Mouse (Mus musculus) T-helper 2 cell (primary cell): Measurements from ENCODE around the gene Pbx4.

Experiments
- in situ Hi-C: fragments of 300-600 bp; cut with MboI, MseI; formaldehyde crosslinking; loops from one replicate; pipeline ENCODE4 v1.15.1; 2025; ENCODE audit warnings: high pct_unique_total_duplicates

Gene Pbx4

DNA sequence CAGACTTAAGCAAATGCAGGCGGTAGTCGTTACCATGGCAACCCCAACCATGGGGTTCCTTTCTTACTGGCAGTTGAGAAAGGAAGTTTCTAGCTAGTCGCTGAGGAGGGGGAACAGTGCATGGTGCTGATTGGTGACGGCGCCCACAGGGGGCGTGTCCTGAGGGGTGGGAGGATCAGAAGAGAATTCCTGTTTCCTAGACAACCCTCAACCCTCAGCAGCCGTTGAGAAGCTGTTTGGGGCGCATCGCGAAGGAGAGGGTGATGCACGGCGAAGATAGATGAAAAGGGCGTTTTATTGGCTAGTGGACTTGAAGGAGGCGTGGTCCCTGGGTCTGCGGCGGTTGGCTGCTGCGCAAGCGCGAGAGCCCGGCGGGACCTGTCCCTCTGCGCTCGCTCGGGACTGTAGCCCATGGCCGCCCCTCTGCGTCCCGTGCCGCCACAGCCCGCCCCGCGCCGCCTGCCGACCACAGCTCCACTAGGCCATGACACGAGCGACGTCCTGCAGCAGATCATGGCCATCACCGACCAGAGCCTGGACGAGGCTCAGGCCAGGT is at the start of gene Pbx4:
Pbx4 (plus strand) TSS at position 194 of the 556 bp plus-strand sequence.
- in situ Hi-C loops, result loop anchor here (10.0 kb wide), 1 partner anchor 208 kb away; the partner anchor contains the start of gene Zfp868

DNA sequence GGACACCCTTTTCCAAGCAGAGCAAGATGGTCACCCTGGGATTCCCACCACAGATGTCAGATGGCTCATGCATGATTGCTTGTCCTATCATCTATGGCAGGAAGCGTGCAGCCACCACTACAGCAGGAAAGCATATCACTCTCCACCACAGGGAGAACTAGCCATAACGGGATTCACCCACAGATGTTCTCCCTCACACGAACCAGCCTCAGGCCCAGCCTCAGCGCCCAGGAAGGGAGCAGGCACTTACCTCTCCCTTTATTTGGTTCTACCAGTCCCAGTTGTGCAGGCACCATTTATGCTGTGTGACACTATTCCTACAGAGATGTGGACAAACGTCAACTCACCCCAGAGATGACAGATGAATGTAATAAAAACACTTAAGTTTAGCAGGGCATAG is 43.2 kb upstream of the Pbx4 start:
- in situ Hi-C loops, result no loop called here

DNA sequence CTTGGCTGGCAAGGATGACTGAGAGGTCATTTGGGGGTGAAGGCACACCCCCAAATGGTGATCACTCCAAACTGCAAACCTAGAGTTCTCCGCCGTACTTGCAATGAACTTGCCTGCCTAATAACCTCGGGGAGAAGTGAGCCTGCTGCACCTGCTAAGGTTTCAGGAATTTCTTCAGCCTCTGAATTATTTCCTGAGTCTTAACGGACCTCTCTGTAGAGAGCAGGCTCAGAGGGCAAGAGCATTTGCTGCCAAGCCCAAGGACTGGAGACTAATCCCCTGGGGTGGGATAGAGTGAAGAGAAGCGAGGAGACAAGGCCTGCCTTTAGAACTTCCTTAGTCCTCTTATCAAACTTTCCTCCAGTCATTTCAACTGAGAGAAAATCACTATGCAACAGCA is 42.6 kb upstream of the Pbx4 start:
- in situ Hi-C loops, result no loop called here

DNA sequence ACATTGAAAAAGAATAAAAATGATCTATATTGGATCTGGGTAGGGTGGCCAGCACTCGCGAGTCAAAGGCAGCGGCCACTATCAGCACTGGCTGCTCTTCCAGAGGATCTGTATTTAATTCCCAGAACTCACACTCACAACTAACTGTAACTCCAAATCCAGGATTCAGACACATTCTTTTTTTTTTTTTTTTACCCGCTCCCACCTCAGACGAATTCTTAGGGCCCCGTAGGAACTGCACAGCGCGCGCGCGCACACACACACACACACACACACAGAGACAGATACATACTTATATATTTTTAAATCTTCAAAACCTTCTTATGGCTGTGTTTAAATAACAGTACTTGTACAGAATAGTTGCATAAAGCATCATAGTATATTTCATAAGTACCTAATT is 41.9 kb upstream of the Pbx4 start:
- in situ Hi-C loops, result no loop called here

DNA sequence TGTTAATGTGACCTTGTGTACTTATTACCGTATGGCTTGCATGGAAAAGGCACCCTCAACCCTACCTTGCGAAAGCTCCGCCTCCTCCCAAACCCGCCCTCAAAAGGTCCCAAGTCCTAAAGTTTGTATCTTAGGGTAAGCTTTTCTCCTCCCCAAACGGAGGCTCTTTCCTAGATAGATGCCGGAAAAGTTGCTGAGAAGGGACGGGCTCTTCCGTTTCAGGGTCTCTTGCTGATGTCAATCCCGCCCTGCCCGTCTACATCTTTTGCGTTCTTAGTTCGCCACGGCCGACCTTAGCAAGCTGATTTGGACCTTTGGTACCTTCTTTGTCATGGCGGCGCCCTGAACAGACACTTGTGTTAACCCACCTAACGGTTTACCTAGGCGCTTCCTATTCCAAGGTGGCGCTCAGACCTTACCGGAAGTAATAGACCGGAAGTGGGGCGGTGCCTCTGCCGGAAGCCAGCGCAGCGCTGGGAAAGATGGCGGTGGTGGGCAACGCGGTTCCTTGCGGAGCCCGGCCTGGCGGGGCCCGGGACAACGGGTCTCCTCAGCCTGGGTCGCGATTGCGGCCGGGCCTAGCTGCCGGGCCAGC is 41.4 kb upstream of the Pbx4 start, which contains the start of the genes Atp13a1 and Zfp866:
Atp13a1 (plus strand) TSS at position 391 of the 595 bp plus-strand sequence.
Zfp866 (minus strand) TSS at position 406 of the 595 bp plus-strand sequence.
- in situ Hi-C loops, result no loop called here

DNA sequence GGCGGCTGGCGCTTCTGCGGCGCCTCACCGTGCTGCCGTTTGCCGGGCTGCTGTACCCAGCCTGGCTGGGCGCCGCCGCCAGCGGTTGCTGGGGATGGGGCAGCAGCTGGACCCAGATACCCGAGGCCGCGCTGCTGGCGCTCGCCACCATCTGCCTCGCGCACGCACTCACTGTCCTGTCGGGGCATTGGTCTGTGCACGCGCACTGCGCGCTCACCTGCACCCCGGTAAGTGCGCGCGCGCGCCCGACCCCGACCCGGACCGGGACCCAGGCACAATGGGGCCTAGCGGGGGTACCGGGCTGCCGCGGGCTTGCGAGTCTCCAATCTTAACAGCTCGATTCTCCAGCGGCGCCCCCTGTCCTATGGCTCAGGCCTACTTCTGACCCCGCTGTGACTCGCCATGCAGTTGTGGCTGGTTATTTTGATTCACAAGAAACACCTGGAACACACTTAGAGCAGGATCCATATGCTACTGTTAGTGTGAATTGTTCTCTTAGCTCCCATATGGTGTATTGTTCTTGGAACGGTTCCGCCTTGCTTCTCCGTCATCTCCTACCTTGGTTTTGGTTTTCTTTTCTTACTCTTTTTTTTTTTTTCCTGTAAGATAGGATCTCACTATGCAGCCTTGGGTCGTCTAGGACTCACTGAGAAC is 40.7 kb upstream of the Pbx4 start:
- in situ Hi-C loops, result no loop called here

DNA sequence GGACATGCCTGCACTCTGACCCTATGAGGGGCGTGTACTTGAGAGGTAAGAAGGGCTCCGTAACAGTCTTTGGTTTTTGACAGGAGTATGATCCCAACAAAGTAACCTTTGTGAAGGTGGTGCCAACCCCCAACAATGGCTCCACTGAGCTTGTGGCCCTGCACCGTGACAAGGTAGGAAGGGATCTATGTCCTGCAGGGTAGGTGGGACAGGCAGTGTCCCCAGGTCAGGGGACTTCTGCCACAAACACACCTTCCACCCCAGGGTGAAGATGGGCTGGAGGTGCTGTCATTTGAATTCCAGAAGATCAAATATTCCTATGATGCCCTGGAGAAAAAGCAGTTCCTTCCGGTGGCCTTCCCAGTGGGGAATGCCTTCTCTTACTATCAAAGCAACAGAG is 38.6 kb upstream of the Pbx4 start:
- in situ Hi-C loops, result no loop called here

DNA sequence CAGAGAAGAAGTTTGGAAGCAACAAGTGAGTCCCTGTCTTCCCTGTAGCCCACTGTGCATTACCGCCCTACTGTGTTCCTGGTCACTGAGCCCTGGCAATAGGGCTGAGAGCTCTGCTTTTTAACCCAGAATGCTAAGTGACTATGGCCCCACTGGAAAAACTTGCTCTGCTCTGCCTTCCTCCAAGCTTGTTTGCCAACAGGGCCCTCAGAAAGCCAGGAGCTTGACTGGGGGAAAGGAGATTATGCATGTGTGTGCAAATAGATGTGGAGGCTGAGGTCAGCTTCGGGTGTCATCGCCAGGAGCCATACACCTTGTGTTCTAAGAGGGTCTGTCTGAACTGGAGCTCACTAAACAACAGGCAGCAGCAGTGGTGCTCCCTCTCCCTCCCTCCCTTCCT is 38.2 kb upstream of the Pbx4 start:
- in situ Hi-C loops, result no loop called here

DNA sequence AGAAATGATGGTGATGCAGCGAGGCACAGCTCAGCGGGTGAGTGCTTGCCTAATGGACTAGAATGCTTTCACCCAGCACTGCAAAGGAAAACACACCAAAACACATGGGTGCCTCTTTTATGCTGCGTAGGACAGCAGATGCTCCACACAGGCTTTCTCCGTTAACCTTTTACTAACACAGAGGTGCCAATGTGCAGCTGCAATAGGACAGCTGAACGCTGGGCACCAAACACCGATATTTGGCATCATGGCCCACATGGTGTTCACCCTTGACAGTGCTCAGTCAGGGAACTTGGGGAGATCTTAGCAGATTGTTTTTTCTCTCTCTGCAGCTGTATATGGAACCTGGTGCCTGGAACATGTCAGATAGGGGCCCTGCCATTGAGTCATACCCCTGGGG is 37.4 kb upstream of the Pbx4 start:
- in situ Hi-C loops, result no loop called here

DNA sequence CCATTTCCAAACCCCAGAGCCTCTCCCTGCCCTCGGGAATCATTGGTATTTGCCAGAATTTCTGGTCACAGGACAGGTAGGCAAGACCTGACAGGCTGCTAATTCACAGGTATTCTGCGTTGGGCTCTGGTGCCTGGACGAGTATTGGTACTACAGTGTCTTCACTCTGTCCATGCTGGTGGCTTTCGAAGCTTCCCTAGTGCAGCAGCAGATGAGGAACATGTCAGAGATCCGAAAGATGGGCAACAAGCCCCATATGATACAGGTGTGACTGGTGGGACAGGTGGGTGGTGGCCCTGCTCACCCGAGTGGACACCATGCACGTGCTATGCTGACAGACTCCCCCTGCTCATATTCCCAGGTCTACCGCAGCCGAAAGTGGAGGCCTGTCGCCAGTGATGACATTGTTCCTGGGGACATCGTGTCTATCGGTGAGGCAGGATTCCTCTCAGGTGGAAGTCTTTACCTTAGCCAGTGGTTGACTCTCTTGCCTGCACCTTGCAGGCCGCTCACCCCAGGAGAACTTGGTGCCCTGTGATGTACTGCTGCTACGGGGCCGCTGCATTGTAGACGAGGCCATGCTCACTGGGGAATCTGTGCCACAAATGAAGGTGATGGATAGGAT is 35.5 kb upstream of the Pbx4 start:
- in situ Hi-C loops, result no loop called here

DNA sequence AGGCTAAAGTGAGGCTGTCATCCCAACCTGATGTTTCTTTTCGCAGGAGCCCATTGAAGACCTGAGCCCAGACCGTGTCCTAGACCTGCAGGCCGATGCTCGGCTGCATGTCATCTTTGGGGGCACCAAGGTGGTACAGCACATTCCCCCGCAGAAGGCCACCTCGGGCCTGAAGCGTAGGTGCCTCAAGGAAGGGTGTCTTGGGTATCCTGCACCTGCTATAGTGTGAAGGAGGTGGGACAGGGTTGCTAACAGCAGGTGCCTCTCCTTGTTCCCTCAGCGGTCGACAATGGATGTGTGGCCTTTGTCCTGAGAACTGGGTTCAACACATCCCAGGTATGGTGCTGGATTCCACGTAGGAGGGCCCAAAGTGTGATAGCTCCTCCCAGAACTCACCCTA is 34.6 kb upstream of the Pbx4 start:
- in situ Hi-C loops, result no loop called here

DNA sequence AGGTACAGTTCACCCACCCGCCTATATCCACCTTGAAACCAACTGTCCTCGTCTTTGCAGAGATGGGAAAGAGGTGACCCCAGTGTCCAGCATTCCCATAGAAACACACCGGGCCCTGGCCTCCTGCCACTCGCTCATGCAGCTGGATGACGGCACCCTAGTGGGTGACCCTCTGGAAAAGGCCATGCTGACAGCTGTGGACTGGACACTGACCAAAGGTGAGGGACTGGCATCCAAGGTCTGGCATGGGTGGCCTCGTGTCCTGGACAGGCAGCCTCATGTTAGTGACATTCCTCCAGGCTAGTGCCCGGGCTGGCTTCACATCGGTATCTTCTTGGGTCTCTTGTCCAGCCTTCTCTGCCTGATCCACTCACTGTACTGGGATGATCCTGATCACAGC is 33.0 kb upstream of the Pbx4 start:
- in situ Hi-C loops, result no loop called here

DNA sequence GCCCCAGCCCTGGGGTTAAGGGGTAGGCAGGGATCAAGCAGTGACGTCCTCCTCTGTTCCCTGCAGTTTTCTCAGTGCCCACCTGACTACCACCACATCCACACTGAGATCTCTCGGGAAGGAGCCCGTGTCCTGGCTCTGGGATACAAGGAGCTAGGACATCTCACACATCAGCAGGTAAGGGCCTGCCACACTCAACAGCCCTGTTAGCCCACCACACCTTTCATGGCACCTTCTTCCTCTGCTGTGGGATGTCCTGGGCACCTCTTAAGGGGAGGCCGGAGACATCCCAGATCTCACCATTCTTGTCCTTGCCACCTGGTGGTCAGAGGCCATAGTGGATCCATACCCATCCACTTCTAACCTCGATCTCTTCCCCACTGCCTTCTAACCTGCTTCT is 32.3 kb upstream of the Pbx4 start:
- in situ Hi-C loops, result no loop called here

DNA sequence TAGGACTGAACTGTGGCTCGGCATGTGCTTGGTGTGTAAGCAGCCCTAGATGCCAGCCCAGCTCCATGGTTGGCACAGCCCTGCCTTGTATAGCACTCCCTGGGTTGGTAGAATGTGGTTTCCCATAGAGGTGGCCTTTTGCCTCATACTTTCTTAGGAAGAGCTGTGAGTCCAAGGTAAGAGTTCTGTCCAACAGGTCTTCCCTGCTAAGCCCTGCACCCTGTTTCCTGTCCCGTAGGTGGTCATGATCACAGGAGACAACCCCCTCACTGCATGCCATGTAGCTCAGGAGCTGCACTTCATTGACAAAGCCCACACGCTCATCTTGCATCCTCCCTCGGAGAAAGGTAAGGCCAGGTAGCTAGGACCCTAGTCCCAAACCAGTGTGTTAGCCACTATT is 30.5 kb upstream of the Pbx4 start:
- in situ Hi-C loops, result no loop called here

DNA sequence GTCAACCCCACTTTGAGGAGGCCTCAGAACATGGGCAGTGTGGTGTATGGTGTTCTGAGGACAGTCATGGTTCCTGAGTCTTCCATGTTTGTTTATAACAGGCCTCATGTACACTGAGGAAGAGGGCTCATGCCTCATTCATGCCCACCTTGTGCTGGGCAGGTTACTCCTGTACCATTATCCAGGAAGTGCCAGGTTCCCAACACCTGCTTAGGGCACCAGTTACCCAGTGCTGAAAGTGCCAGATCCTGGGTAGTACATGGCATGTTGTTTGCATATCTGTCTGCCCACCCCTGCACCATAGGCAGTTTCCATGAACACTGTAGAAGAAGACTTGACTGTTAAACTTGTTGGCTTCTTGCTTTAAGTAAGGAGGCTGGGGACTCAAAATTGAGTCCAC is 30.1 kb upstream of the Pbx4 start:
- in situ Hi-C loops, result no loop called here

DNA sequence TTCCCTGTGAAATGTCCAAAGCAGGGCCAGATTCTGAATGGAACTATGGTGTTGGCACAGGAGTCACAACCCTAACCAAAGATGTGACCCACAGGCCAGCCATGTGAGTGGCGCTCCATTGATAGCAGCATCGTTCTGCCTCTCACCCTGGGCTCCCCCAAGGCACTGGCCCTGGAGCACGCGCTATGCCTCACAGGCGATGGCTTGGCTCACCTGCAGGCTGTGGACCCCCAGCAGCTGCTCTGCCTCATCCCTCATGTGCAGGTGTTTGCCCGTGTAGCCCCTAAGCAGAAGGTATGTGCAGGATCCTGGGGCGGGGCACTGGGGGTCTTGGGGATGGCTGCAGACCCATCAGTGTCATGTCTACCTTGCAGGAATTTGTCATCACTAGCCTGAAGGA is 28.9 kb upstream of the Pbx4 start:
- in situ Hi-C loops, result no loop called here

DNA sequence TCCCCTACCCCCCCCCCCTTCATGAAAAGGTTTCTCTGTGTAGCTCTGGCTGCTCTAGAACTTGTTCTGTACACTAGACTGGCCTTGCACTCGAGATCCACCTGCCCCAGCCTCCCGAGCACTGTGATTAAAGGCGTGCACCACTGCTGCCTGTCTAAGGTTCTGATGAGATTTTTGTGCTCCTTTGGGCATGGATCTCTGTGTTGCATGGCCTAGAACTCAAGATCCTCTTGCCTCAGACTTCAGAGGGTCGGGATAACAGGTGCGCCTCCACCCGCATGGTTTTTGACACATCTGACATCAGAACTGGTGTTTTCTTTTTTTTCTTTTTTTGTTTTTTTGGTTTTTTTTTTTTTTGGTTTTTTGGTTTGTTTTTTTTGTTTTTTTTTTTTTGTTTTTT is 27.8 kb upstream of the Pbx4 start:
- in situ Hi-C loops, result no loop called here

DNA sequence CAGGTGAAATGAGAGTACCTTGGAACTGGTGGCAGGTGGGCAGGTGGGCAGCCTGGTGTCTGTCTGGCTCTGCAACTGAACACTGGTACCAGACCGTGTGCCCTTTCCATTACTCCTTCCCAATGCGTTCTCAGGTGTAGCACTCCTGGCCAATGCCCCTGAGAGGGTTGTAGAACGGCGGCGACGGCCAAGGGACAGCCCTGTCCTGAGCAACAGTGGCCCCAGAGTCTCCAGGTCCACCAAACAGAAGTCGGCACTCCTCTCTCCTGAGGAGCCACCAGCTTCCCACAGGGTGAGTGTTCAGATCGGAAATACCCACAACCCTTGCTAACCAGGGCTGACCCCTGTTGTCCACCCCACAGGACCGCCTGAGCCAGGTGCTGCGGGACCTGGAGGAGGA is 27.2 kb upstream of the Pbx4 start:
- in situ Hi-C loops, result no loop called here

DNA sequence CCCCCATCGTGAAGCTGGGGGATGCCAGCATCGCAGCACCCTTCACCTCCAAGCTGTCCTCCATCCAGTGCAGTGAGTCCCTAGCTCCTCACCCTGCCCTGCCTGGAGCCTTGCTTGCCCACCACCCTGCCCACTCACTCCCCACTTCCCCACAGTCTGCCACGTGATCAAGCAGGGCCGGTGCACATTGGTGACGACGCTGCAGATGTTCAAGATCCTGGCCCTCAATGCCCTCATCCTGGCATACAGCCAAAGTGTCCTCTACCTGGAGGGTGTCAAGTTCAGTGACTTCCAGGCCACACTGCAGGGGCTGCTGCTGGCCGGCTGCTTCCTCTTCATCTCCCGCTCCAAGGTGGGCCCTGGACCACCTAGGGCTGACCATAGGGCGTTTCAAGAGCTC is 26.8 kb upstream of the Pbx4 start:
- in situ Hi-C loops, result no loop called here

DNA sequence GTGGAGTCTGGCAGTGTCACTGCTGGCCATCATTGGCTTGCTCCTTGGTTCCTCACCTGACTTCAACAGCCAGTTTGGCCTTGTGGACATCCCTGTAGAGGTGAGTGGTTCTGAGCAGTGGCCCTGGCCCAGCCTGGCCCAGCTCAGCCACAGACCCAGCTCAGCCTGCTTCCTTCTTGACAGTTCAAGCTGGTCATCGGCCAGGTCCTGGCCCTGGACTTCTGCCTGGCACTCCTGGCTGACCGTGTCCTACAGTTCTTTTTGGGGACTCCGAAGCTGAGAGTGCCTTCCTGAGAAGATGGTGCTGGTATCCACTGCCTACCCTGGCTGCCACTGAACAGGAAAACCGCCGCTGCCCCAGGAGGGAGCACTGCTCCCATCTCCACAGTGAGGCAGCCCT is 25.1 kb upstream of the Pbx4 start:
- in situ Hi-C loops, result no loop called here

DNA sequence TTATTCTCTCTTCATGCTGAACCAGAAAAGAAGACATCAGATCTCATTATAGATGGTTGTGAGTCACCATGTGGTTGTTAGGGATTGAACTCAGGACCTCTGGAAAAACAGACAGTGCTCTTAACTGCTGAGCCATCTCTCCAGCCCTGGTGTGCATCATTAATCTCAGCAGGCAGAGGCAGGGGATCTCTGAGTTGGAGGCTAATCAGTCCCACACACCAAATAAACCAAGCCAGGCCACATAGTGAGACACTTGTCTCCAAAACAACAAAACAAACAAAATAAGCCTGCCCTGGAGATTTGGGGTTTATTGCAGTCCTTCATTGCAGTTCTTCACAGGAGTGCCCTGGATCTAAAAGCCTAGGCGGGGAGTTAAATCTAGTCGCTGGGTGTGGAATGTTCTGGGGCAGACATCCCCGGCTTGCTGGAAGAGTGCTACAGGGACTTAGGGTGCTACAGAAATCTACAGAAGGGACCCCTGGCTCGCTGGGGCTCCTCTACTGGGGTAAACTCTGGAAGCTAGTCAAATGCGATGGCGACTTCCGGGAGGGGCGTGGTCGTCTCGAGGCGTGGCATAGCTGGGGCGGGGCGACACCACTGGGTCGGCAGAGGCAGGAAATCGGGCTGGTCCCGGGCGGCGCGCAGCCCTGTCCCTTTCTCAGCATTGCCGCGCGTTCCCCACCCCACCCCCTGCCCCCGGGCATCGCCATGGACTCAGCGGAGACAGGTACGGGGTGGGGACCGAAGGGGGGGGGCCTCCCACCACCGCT is 24.0 kb upstream of the Pbx4 start, which contains the start of gene Gmip:
Gmip (plus strand) TSS at position 586 of the 770 bp plus-strand sequence.
- in situ Hi-C loops, result no loop called here

DNA sequence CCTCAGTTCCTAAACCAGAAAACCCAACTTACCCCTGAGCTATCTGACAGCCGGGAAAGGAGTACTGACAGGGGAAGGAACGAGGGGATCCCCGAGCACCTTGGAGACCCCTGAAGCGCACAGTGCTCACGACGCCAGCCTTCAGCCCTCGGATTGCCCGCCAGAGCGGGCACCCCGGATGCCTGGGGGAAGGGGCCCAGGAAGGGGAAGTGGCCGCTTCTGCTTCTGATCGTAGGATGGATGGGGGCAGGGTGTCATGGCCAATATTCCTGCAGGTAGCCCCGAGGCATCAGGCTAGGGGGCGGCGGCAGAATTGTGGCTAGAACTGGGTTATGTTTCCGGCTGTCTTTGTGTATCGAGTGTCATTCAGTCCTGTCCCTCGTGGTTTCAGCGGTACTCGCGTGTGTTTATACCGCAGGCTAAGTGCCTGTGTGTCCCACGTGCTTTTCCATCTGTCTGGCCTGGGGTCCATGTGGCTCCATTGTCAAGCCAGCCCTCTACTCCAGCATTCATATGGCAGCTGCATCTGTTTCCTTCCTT is 23.4 kb upstream of the Pbx4 start:
- in situ Hi-C loops, result no loop called here
